Mouse (Mus musculus) CH12.LX (cell line): ENCODE results near the gene Sepsecs. TPM values are rescaled to one million over a fixed set of nuclear protein-coding genes. Genes with fewer than 3 reads are reported as not detected.

Experiments
- DNase-seq: peaks from one replicate; pipeline ENCODE4 v3.0.0-alpha.2; 2013; ENCODE audit errors: extremely low read depth
- H3K27ac ChIP-seq: 2 replicates; pipeline ENCODE4 v1.5.1; 2012; ENCODE audit warnings: low read depth, mild to moderate bottlenecking, control low read depth, moderate library complexity; ENCODE audit not compliant: insufficient read depth
- H3K27me3 ChIP-seq: replicated peaks from 2 replicates; pipeline ENCODE3; 2012; ENCODE audit warnings: inconsistent platforms
- H3K36me3 ChIP-seq, 2 experiments: replicated peaks in 1 of 2; 2 replicates each; pipeline versions ENCODE3 to v1.6.1; 2012; ENCODE audit warnings: inconsistent platforms in 1 of 2, low read length in 1 of 2, mild to moderate bottlenecking in 1 of 2, mixed read lengths in 1 of 2, moderate library complexity in 1 of 2; ENCODE audit not compliant: control insufficient read depth in 1 of 2, insufficient read depth in 1 of 2
- H3K4me1 ChIP-seq, 2 experiments: 2 replicates each; pipeline ENCODE4 v1.6.1; 2012; ENCODE audit warnings: inconsistent platforms in 1 of 2, moderate library complexity in 1 of 2; ENCODE audit not compliant: insufficient read depth in 2 of 2, control insufficient read depth in 1 of 2
- H3K4me2 ChIP-seq: 2 replicates; pipeline ENCODE4 v1.6.1; 2012; ENCODE audit warnings: low read depth, mild to moderate bottlenecking, control low read depth; ENCODE audit not compliant: poor library complexity, insufficient read depth, severe bottlenecking
- H3K4me3 ChIP-seq, 3 experiments: fragments of 150-350 bp in 1 of 3; sonication (generic) in 1 of 3; replicated peaks in 1 of 3; 2 replicates each; pipeline versions ENCODE3 to v1.5.1; 2011 to 2012; ENCODE audit warnings: low read depth in 2 of 3, low read length in 2 of 3, mild to moderate bottlenecking in 2 of 3, moderate library complexity in 2 of 3, control low read depth in 1 of 3, improper control_type of control experiment in 1 of 3, inconsistent platforms in 1 of 3, mixed read lengths in 1 of 3; ENCODE audit not compliant: poor library complexity in 1 of 3
- H3K79me2 ChIP-seq: replicated peaks from 2 replicates; pipeline ENCODE4 v1.6.1; 2012; ENCODE audit warnings: mild to moderate bottlenecking, moderate library complexity; ENCODE audit not compliant: control insufficient read depth, poor library complexity, insufficient read depth, severe bottlenecking; ENCODE audit errors: extremely low read depth
- H3K9ac ChIP-seq: 2 replicates; pipeline ENCODE4 v1.6.1; 2012; ENCODE audit warnings: low read depth, mild to moderate bottlenecking, control low read depth, moderate library complexity; ENCODE audit not compliant: insufficient read depth
- H3K9me3 ChIP-seq: replicated peaks from 2 replicates; pipeline ENCODE3; 2012; ENCODE audit warnings: low read length, inconsistent platforms, mixed read lengths
- E2F4 ChIP-seq: IDR thresholded peaks from 2 replicates; pipeline ENCODE4 v1.6.1; 2011; ENCODE audit warnings: low read depth, low read length, improper control_type of control experiment; ENCODE audit not compliant: insufficient replicate concordance
- EP300 ChIP-seq: IDR thresholded peaks from 2 replicates; pipeline ENCODE4 v1.6.1; 2011; ENCODE audit warnings: low read length, improper control_type of control experiment
- GABPA ChIP-seq: IDR thresholded peaks from 2 replicates; pipeline ENCODE4 v1.6.1; 2012; ENCODE audit warnings: low read depth, low read length, improper control_type of control experiment, inconsistent platforms; ENCODE audit not compliant: insufficient replicate concordance
- IRF4 ChIP-seq: IDR thresholded peaks from 2 replicates; pipeline ENCODE4 v1.6.1; 2014; ENCODE audit warnings: low read depth, mild to moderate bottlenecking, inconsistent platforms, low read length, improper control_type of control experiment
- JUN ChIP-seq: IDR thresholded peaks from 2 replicates; pipeline ENCODE4 v1.6.1; 2011; ENCODE audit warnings: low read depth, mild to moderate bottlenecking, low read length, improper control_type of control experiment, moderate library complexity; ENCODE audit not compliant: insufficient read depth
- KAT2A ChIP-seq: IDR thresholded peaks from 2 replicates; pipeline ENCODE4 v1.6.1; 2012; ENCODE audit warnings: low read length, improper control_type of control experiment, inconsistent platforms; ENCODE audit not compliant: insufficient replicate concordance
- MAFK ChIP-seq: IDR thresholded peaks from 2 replicates; pipeline ENCODE4 v1.6.1; 2011; ENCODE audit warnings: low read length, improper control_type of control experiment; ENCODE audit not compliant: insufficient replicate concordance
- MAZ ChIP-seq: IDR thresholded peaks from 2 replicates; pipeline ENCODE4 v1.6.1; 2012; ENCODE audit warnings: low read depth, mild to moderate bottlenecking, inconsistent platforms, low read length, improper control_type of control experiment, moderate library complexity
- NELFE ChIP-seq: IDR thresholded peaks from 2 replicates; pipeline ENCODE4 v1.6.1; 2011; ENCODE audit warnings: low read depth, low read length, improper control_type of control experiment
- NRF1 ChIP-seq: IDR thresholded peaks from 2 replicates; pipeline ENCODE4 v1.6.1; 2014; ENCODE audit warnings: low read depth, mild to moderate bottlenecking, inconsistent platforms, low read length, improper control_type of control experiment, moderate library complexity
- POLR2A ChIP-seq: IDR thresholded peaks from 2 replicates; pipeline ENCODE4 v1.6.1; 2011; ENCODE audit warnings: low read depth, mild to moderate bottlenecking, improper control_type of control experiment, low read length
- RAD21 ChIP-seq: IDR thresholded peaks from 2 replicates; pipeline ENCODE4 v1.6.1; 2011; ENCODE audit warnings: low read depth, mild to moderate bottlenecking, low read length, improper control_type of control experiment, moderate library complexity
- UBTF ChIP-seq: IDR thresholded peaks from 2 replicates; pipeline ENCODE4 v1.6.1; 2012; ENCODE audit warnings: low read depth, mild to moderate bottlenecking, inconsistent platforms, low read length, improper control_type of control experiment, moderate library complexity
- USF1 ChIP-seq: IDR thresholded peaks from 2 replicates; pipeline ENCODE4 v1.6.1; 2014; ENCODE audit warnings: low read depth, mild to moderate bottlenecking, inconsistent platforms, low read length, improper control_type of control experiment
- USF2 ChIP-seq: conservative IDR thresholded peaks from 2 replicates; pipeline ENCODE4 v1.6.1; 2011; ENCODE audit warnings: low read depth, low read length, improper control_type of control experiment
- ZKSCAN1 ChIP-seq: IDR thresholded peaks from 2 replicates; pipeline ENCODE4 v1.6.1; 2012; ENCODE audit warnings: low read depth, inconsistent platforms, low read length, improper control_type of control experiment, borderline replicate concordance
- dilution Hi-C: fragments of 300-500 bp; cut with MboI; formaldehyde crosslinking; loops from 2 replicates; pipeline ENCODE4 v1.14.3; 2020; ENCODE audit warnings: low sequenced_read_pairs; ENCODE audit not compliant: extremely low pct_unique_long_range_greater_than_20kb, extremely low pct_ligation_motif_present
- in situ Hi-C: fragments of 300-500 bp; cut with MboI; formaldehyde crosslinking; loops from 3 replicates; pipeline ENCODE4 v1.14.3; 2019; ENCODE audit warnings: low sequenced_read_pairs, low pct_ligation_motif_present, low pct_unique_long_range_greater_than_20kb, mixed read lengths
- polyA plus RNA-seq: library from polyadenylated mRNA; unstranded; fragments of >175 nt; gene quantifications from 2 replicates; pipeline ENCODE4 v1.2.1, GENCODE M21; 2012; ENCODE audit warnings: low read depth; ENCODE audit not compliant: insufficient read length
- total RNA-seq, 2 experiments: library from RNA; depleted of rRNA; stranded (reverse); fragments of 300-350 nt in 1 of 2; fragments of >200 nt in 1 of 2; gene quantifications; 2 replicates each; pipeline ENCODE4 v1.2.3; 2012 to 2014

Sepsecs gene
- total and polyA plus RNA-seq, 3 experiments = 9.1 to 10.8 (median 9.3) TPM

DNA sequence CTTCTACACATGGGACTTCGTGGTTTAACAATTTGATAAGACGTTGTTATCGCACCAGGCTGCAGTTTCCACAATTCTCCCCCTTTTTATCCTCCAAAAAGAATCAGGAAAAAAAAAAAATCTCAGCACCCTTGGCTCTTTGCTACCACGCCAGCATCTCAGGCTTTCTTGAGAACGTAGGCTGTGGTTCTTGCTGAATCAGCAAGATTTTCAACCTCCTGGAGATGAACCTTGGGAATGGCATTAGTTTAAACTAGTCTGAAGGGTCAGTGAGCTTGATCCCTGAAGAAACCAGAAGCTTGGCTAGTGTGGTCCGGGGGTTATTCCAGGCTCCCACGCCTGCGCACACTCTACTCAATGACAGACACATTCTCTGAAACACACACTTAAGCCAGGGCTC is 41.8 kb downstream of the Sepsecs start:
- no peaks in the 10 kb centered on the region for H3K27me3 ChIP-seq
- no peaks in the 10 kb centered on the region for H3K79me2 ChIP-seq
- DNase-seq = no peak
- TF ChIP-seq MAFK (peak; percentile 92), ZKSCAN1 (no peak)
- no peak overlapping the region for H3K9ac ChIP-seq
- no peak overlapping the region for H3K4me2 ChIP-seq
- no peak overlapping the region for H3K4me3 ChIP-seq
- dilution Hi-C loops (no loop called here), in situ Hi-C loops (no loop called here)
- H3K27ac ChIP-seq = no peak overlapping the region
- peaks cover 4% of the 10 kb centered on the region for H3K9me3 ChIP-seq
- H3K36me3 ChIP-seq = no peaks in the 10 kb centered on the region
- H3K4me1 ChIP-seq = peaks cover 3 to 21% of the 10 kb centered on the region in 2 experiments; a peak in 2 of 4 replicates

DNA sequence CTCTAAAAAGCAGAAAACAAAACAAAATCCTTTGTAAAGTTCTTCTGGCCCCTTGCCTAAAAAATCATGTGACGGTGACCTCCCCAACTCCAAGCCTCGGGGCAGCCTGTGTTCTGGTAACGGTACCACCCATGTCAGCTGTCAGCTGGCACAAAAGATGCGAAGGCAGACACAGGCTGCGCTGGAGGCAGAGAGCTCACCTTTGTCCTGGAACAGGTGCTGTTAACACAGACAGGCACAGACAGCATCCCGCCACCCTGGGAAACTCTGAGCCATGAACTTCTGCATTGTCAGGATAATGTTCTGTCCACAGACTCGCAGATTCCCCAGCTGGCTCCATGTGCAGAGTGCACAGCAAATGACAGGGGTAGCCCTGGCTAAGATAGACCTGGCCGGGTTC is 43.4 kb downstream of the Sepsecs start:
- DNase-seq = no peak
- Histone ChIP-seq H3K79me2 (no peaks in the 10 kb centered on the region), H3K4me3 (no peak overlapping the region), H3K9ac (no peak overlapping the region), H3K9me3 (peaks cover 2% of the 10 kb centered on the region), H3K4me1 (peaks cover 3 to 13% of the 10 kb centered on the region in 2 experiments; a peak in 2 of 4 replicates), H3K27me3 (no peaks in the 10 kb centered on the region), H3K36me3 (no peaks in the 10 kb centered on the region), H3K27ac (no peak overlapping the region), H3K4me2 (peak overlapping the region; percentile 65)
- no peak for TF ChIP-seq GABPA
- no peak for TF ChIP-seq IRF4
- no peak for TF ChIP-seq MAZ
- TF ChIP-seq JUN = no peak
- TF ChIP-seq E2F4 = no peak
- no peak for TF ChIP-seq POLR2A
- TF ChIP-seq UBTF = no peak
- TF ChIP-seq NRF1 = no peak
- no peak for TF ChIP-seq EP300
- no peak for TF ChIP-seq USF1
- no peak for TF ChIP-seq USF2
- no peak for TF ChIP-seq NELFE
- no peak for TF ChIP-seq RAD21
- TF ChIP-seq KAT2A = no peak
- in situ Hi-C loops (no loop called here), dilution Hi-C loops (no loop called here)
